8 mouse cellular contexts compared by ENCODE assay signal in genomic region chr1:185229406-185230201, GRCm38 (mm10). TPM values are rescaled to one million over a fixed set of nuclear protein-coding genes. Genes with fewer than 3 reads are reported as not detected.
DNase-seq lines count a peak whose midpoint lies in the region; ATAC-seq and TF ChIP-seq lines count a peak whose summit lies in the region.

No protein-coding gene starts in this region.

- in situ Hi-C loops in Patski (cut with MboI; ENCODE audit: low pct_unique_long_range_greater_than_20kb): no loop called here

- no peak overlapping the region for H3K4me3 ChIP-seq in layer of hippocampus, adult 2 months
- H3K4me3 ChIP-seq in hindbrain, embryonic 12.5 days: no peak overlapping the region

- TF ChIP-seq CTCF in layer of hippocampus, adult 2 months (conservative IDR thresholded peaks at IDR 0.05): no peak
- no peak for TF ChIP-seq CTCF in Patski (IDR thresholded peaks at IDR 0.05)

- DNase-seq in layer of hippocampus, adult 2 months (ENCODE audit: low spot score in 2 of 2): no peak
- no peak for DNase-seq in layer of hippocampus, postnatal 25 days (ENCODE audit: extremely low spot score in 1 of 2, low spot score in 1 of 2)
- DNase-seq in Patski (ENCODE audit: low read depth, low spot score): peak; percentile 37
- peak; percentile 45 for DNase-seq in large intestine, adult 2 months (ENCODE audit: low read depth, low spot score)
- DNase-seq in mesoderm, embryonic 11.5 days (ENCODE audit: low read depth, low spot score): peak; percentile 11

- peak overlapping the region; percentile 59 for H3K27ac ChIP-seq in layer of hippocampus, adult 2 months
- H3K27ac ChIP-seq in hindbrain, embryonic 12.5 days: no peak overlapping the region

- H3K36me3 ChIP-seq in hindbrain, embryonic 12.5 days: peaks cover 15% of the 10 kb centered on the region

- ATAC-seq in Patski: peak; percentile 95
- ATAC-seq in erythroblast, adult 5-6 weeks (replicated peaks; ENCODE audit: low FRiP score, poor library complexity, severe bottlenecking): peak; percentile 94
- no peak for ATAC-seq in inflammation-experienced regulatory T-cells, adult 6 months
- ATAC-seq in hindbrain, embryonic 12.5 days (ENCODE audit: low FRiP score): no peak

- POLR2A ChIA-PET in Patski (lab: Charles Lee): interaction anchor here (1.0 kb wide), 1 partner anchor 12 kb away, joined by 5 read pairs; no protein-coding TSS in a partner anchor

- no peak overlapping the region for H3K4me2 ChIP-seq in hindbrain, embryonic 12.5 days (replicated peaks)

- no peaks in the 10 kb centered on the region for H3K27me3 ChIP-seq in Patski
- no peaks in the 10 kb centered on the region for H3K27me3 ChIP-seq in hindbrain, embryonic 12.5 days

- no peaks in the 10 kb centered on the region for H3K9me3 ChIP-seq in hindbrain, embryonic 12.5 days (replicated peaks)

- WGBS in large intestine, adult 2 months: 26% methylated on average over 7 of the region's 7 CpGs
- 67% methylated on average over 7 of the region's 7 CpGs for WGBS in hindbrain, embryonic 12.5 days

- H3K4me1 ChIP-seq in hindbrain, embryonic 12.5 days: peaks cover 5% of the 10 kb centered on the region; the same call in 1 of the 2 replicates

- CTCF ChIA-PET in Patski (lab: Charles Lee): interaction anchor here (1.3 kb wide), 1 partner anchor 18 kb away, joined by 3 read pairs; no protein-coding TSS in a partner anchor

- no peak overlapping the region for H3K9ac ChIP-seq in hindbrain, embryonic 12.5 days

RNA-seq across cellular contexts. Expression of gene Rab3gap2, which starts 25.7 kb away (rescaled TPM):
- total RNA-seq in layer of hippocampus, adult 2 months (2021): 10 to 100 TPM; 65.8 to 70.8 TPM
- 10 to 100 TPM; 60.0 to 65.3 TPM for total RNA-seq in layer of hippocampus, postnatal 25 days (2021)
- 35.2 TPM for polyA plus RNA-seq in Patski (2021)
- 12.7 and 21.3 TPM in 2 replicates for total RNA-seq in erythroblast, adult 5-6 weeks (2015; ENCODE audit: low replicate concordance)
- 14.4 and 14.7 TPM in 2 replicates for total RNA-seq in erythroblast, adult 5-6 weeks (2017; ENCODE audit: low replicate concordance)
- 18.2 and 31.0 TPM in 2 replicates for polyA plus RNA-seq in large intestine, adult 2 months (2012; rRNA removed)
- 10 to 100 TPM; 12.7 to 16.1 (median 15.8) TPM for polyA plus RNA-seq in inflammation-experienced regulatory T-cells, adult 6 months (2017; shearing (Covaris generic))
- 27.4 and 28.7 TPM in 2 replicates for polyA plus RNA-seq in hindbrain, embryonic 12.5 days (2016; fragmentation: Nextera tagmentation; extraction: Ambion mirVana)

Comparison
In these comparisons a context has a peak if more than half of its experiments do, and no peak if none do; other contexts are left out.
1. DNase-seq: peak in Patski (single experiment), large intestine, adult 2 months (single experiment) and mesoderm, embryonic 11.5 days (single experiment); none in layer of hippocampus, adult 2 months (0 of 2) and layer of hippocampus, postnatal 25 days (0 of 2).
2. ATAC-seq: peak in Patski (single experiment) and erythroblast, adult 5-6 weeks (single experiment); none in inflammation-experienced regulatory T-cells, adult 6 months (single experiment) and hindbrain, embryonic 12.5 days (single experiment).